Mouse (Mus musculus) hindbrain, embryonic 14.5 days (tissue): ENCODE results near the gene Zfp185. TPM values are rescaled to one million over a fixed set of nuclear protein-coding genes. Genes with fewer than 3 reads are reported as not detected.

Experiments used
- microRNA counts: library from miRNA; unstranded; fragments of <30 nt; microRNA quantifications from one replicate; lab custom pipeline; 2016
- microRNA-seq: library from miRNA; unstranded; fragments of <30 nt; microRNA quantifications from one replicate; pipeline ENCODE4, GENCODE M21; 2016
- polyA plus RNA-seq: library from polyadenylated mRNA; unstranded; fragments of >200 nt; fragmentation: Nextera tagmentation; extraction: Ambion mirVana; gene quantifications from 2 replicates; pipeline ENCODE4 v1.2.1, GENCODE M21; 2014

The Zfp185 gene
- polyA plus RNA-seq, 1 experiment from 2014 or later = 1.4 TPM

MicroRNAs encoded within 50 kb of the gene (microRNA counts, 519-probe panel; counts per million panel counts)
- microRNA mmu-miR-2137 (lab: Ali Mortazavi, UCI) = not detected

Small RNAs within 50 kb of the gene (microRNA-seq; reads per million reads assigned to microRNA genes)
- gene Mir2137 = 1.1 reads per million

Other genes with a start within 250 kb of the Zfp185 start
- gene Gabrq, start 162.2 kb upstream of the Zfp185 start, polyA plus RNA-seq = 3.8 and 6.4 TPM in 2 replicates
- 78.6 and 81.5 TPM in 2 replicates for gene Cetn2, start 68.9 kb upstream of the Zfp185 start, polyA plus RNA-seq
- 51.0 and 58.6 TPM in 2 replicates for gene Nsdhl, start 68.8 kb upstream of the Zfp185 start, polyA plus RNA-seq
- gene Pnma5, start 49.8 kb downstream of the Zfp185 start, polyA plus RNA-seq = not detected in 2 replicates
- gene Pnma3, start 77.4 kb downstream of the Zfp185 start, polyA plus RNA-seq = 2.8 and 4.4 TPM in 2 replicates
- not detected in 2 replicates for gene Xlr4a, start 95.1 kb downstream of the Zfp185 start, polyA plus RNA-seq
- gene Xlr3a, start 109.8 kb downstream of the Zfp185 start, polyA plus RNA-seq = 4.8 and 7.7 TPM in 2 replicates
- 0.31 and 0.80 TPM in 2 replicates for gene Gm14685, start 129.7 kb downstream of the Zfp185 start, polyA plus RNA-seq
- not detected in 2 replicates for gene Xlr5b, start 161.5 kb downstream of the Zfp185 start, polyA plus RNA-seq
- 0.59 TPM in 1 of 2 replicates, not detected in the other for gene DXBay18, start 162.1 kb downstream of the Zfp185 start, polyA plus RNA-seq
- gene Spin2d, start 189.7 kb downstream of the Zfp185 start, polyA plus RNA-seq = not detected in 2 replicates
- 21.1 and 42.4 TPM in 2 replicates for gene Xlr3b, start 204.9 kb downstream of the Zfp185 start, polyA plus RNA-seq
- gene Xlr4b, start 227.0 kb downstream of the Zfp185 start, polyA plus RNA-seq = 0.38 and 0.63 TPM in 2 replicates
- gene F8a, start 241.0 kb downstream of the Zfp185 start, polyA plus RNA-seq = 30.2 and 31.4 TPM in 2 replicates